Mouse (Mus musculus): ENCODE measurements at regions not wholly inside any gene's neighbourhood (a gene's known extent, or its start where the extent isn't known, plus 50 kb on each side); places are given as distances from the start of the nearest gene placed in this dataset.
A peak's percentile ranks its signal among the peaks of the same experiment; 100 is the strongest.

- peak; percentile 12 for DNase-seq
Measured at GRCm38 (mm10) chr8:42144220-42144619, 727.3 kb upstream of the Frg1 start.

DNA sequence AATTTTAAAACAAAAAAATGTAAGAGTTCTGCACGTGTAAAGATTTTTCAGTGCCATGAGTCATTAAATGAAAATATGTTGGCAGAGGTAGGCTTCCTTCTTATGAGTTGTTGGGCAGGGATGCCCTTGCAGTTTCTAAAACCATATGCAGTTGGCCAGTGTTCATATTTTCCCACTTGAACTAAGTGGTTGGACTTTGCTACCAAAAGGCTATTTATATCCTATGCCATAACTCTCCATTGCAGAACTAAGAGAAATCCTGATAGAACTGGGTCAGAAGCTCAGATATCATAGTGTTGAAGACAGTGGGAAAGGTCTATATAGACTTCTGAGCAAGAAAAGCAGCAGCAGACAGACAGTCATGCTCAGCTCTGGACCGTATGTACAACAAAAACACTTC, 690.7 kb upstream of the Frg1 start:
- DNase-seq = no peak

DNA sequence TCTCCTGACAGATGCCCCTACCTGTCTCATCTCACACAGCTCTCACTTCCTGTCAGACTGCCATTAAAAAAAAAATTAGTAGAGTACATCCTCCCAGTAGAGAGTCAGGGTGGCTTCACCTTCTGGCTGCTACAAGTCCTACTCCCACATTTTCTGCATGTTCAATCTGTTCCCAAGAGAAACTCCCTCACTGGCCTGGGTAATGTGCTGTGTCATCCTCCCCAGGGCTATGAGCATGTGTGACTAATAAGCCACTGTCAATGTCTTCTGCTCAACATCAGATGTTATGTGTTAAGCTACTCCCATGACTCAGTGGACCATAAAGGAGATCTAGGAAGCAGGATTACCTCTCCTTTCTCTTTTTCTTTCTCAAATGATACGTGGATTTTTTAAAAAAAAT, 652.4 kb upstream of the Frg1 start:
- no peak for DNase-seq

DNA sequence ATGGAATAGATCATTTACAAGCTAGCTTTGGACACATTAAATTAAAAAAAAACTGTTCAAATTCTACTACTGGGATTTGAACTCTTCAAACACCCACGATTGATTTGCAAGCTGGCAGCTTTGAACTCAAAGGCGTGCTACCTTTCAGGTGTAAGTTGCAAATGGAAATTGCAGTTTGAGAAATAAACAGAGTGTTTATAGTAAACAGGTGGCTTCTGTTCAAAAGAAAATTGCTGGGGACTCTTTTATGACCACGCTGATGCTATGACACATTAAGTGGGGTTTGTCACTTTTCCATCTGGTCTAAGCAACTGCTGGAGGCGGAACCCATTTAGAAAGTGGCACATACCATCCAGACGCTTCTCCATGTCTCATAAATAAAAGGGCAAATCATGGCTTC, 626.7 kb upstream of the Frg1 start:
- no peak for DNase-seq

DNA sequence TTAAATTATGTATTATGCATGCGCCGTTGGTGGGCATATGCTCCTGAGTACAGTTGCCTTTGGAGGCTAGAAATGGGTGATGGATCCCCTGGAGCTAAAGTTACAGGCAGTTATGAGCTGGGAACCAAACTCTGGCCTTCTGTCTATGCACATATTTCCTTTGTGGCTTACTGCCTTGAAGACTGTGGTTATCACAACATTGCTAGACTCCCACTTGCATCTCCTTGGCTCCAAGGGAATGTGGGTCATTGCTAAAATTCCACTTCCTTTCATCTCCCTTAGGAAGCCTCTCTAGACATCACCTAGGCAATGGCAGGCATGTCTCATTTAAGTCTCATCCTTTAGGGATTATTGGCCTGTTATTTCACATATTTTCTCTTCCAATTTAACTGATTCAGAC, 622.4 kb upstream of the Frg1 start:
- DNase-seq = no peak

GRCm38 (mm10) chr8:42026934-42027333, 610.1 kb upstream of the Frg1 start:
- DNase-seq = no peak

DNA sequence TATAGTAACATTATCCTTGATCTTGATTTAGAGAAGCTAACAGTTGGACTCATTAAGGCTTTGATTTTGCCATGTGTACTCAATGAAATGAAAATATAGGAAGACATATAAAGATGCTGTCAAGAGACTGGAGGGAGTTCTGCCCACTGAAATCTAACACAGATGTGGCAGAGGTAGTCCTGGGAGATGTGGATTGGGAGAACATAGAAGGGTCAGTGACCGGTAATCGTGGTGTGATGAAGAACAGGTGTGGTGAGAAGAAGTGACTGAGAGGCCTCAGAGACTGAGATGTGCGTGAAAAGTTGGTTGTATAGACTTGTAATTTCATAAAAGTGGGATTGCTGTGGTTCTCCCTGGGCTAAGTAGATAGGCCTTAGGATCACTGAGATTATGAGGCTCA, 600.9 kb upstream of the Frg1 start:
- no peak for DNase-seq

GRCm38 (mm10) chr8:42003170-42003569, 586.3 kb upstream of the Frg1 start:
- DNase-seq = no peak

GRCm38 (mm10) chr8:41989040-41989501, 572.2 kb upstream of the Frg1 start:
- no peak for DNase-seq

GRCm38 (mm10) chr8:41988216-41988615, 571.3 kb upstream of the Frg1 start:
- DNase-seq = no peak

GRCm38 (mm10) chr8:41987417-41987816, 570.5 kb upstream of the Frg1 start:
- no peak for DNase-seq

GRCm38 (mm10) chr8:41972416-41972815, 555.5 kb upstream of the Frg1 start:
- no peak for DNase-seq

DNA sequence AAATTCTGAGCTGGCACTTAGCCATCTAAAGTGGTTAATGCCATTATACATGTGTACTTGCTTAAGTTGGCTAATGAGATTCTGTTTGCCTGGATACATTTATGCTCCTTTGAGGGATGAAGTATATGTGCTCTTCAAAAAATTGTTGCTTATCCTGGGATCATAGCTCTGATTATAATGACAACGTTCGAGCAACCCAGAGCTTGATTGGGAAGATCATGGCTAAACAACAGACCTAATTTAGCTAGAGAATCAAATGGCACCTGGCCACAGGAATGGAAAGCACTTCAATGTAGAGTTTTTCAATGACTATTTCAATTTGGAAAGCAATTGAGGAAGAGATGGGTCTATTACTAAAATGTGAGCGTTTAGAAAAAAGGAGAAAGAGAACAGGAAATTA, 553.7 kb upstream of the Frg1 start:
- no peak for DNase-seq

- no peak for DNase-seq
Measured at GRCm38 (mm10) chr8:41969408-41969807, 552.5 kb upstream of the Frg1 start.

GRCm38 (mm10) chr8:41964088-41964487, 547.2 kb upstream of the Frg1 start:
- DNase-seq = no peak

DNA sequence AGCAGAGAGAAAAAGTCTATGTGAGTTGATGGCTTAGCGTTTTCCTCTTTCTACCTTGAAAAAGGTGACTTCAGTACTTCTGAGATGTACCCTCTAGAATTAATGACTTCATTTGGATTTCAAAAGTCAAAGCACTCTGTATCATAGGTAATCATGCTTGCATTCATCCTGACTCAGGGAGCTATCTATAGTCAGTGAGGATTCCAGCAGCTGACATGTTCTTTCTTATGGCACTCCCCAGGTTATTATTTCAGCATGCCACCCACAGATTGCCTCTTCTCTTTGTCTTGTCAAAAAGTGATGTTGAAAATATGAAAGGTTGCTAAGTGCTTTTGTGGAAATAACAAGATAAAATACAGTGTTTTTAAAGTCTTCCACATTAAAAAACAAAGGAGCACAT, 540.0 kb upstream of the Frg1 start:
- DNase-seq = no peak

GRCm38 (mm10) chr8:41950736-41951135, 533.9 kb upstream of the Frg1 start:
- DNase-seq = no peak

GRCm38 (mm10) chr8:41939298-41939697, 522.4 kb upstream of the Frg1 start:
- DNase-seq = no peak

DNA sequence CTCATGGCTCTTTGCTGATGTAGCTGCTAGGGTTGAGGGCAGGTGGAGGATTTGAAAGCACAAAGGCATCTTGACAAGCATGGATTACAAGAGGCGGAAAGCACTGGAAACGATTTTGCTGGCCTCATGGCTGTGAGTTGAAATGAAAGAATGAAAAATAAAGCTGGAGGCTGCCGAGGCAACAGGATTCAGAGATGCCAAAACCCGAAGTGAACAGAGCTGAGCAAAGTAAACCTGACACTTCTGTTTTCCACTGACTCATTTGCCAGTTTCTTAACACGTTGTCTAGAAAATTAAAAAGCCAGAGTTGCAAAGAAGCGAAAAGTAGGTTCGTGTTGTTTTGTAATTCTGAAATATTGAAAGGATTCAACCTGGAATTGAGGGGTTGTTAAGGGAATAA, 504.2 kb upstream of the Frg1 start:
- DNase-seq = no peak

DNA sequence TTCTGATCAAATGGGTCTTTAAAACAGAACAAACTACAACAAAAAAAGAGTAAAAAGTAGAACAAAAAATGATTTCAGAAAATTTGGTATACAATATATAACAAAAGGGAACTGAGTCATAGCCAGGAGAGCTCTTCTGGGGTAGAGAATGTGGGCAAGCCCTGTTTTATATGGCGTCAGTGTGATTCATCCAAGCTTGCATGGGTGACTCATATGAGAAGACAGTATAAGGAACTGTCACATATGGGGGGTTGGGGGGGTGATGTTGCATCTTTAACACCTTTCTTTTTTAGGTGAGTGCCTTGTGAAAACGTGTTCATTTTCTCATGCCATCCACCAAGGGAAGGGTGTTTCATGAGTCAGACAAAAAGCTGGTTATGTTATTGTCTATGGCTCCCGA, 503.7 kb upstream of the Frg1 start:
- no peak for DNase-seq

DNA sequence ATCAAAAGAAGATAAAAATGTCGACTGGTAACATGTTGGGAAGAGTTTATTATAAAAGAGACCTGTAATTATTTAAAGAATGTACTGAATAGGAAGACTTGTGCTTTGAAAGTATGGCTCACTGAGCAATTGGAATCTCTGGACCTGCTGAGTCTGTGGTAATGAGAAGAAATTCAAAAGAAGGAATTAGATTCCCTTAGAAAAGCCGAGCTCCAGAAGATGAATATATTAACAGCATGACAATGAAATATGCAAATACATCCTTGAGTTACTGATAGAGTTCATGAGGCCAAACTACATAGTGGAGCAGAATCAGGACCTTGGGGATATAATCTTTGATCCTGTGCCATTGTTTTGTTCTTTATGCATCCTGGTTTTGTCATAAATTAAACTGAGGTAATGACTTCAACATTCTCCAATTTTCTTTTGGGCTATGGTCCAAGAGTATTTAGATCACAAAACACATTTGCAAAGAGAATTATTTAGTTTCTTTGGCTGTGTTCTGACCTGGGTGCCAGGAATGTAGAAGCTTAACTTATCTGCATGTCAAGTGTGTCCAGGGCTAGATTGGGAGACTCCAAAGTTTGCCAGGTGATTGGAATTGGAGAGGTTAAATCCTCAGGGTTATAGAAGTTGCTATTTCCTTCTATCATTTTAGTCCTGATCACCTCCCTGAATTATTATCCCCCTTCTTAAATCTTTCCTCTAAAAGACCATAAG, 461.3 kb upstream of the Frg1 start:
- DNase-seq = no peak

- DNase-seq = no peak
Measured at GRCm38 (mm10) chr8:41869681-41870356, 452.9 kb upstream of the Frg1 start.

- DNase-seq = no peak
Measured at GRCm38 (mm10) chr8:41860918-41861317, 444.0 kb upstream of the Frg1 start.

DNA sequence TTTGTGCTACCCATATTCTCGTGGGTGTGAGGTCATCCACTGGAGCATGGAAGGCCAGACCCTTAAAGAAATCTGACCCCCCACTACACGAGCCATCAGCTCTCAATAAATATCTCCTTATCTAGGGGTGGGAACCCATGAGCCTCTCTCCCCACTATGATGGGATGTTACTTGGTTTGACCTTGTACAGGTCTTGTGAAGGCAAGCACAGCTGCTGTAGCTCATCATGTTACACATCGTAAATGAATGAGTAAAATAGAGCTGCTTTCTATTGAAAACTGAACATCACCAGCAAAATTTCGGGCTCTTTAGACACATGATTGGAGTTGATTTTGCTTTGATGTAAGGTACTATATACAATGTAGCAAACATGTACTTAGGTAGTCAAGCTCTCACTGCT, 414.8 kb upstream of the Frg1 start:
- no peak for DNase-seq

GRCm38 (mm10) chr8:41830407-41830806, 413.5 kb upstream of the Frg1 start:
- DNase-seq = no peak

Measured in kidney, postnatal 14 days (tissue).